Mouse (Mus musculus) heart, embryonic 15.5 days (tissue): ENCODE measurements around the gene Chrna3. TPM values are rescaled to one million over a fixed set of nuclear protein-coding genes. Genes with fewer than 3 reads are reported as not detected.
A peak's percentile ranks its signal among the peaks of the same experiment; 100 is the strongest.

Experiments
- ATAC-seq: fragments of 200-750 bp; cut with Nextera tagmentation; replicated peaks from 2 replicates; pipeline ENCODE4 v1.8.0; 2017; ENCODE audit warnings: low read depth, moderate TSS enrichment; ENCODE audit not compliant: insufficient number of reproducible peaks, insufficient read depth, low FRiP score
- H3K27ac ChIP-seq: fragments of 300-500 bp; sonication (generic); 2 replicates; pipeline ENCODE4 v1.5.1; 2015; ENCODE audit warnings: mild to moderate bottlenecking, inconsistent platforms
- H3K27me3 ChIP-seq: fragments of 300-500 bp; sonication (generic); 2 replicates; pipeline ENCODE4 v1.6.1; 2015; ENCODE audit warnings: inconsistent platforms
- H3K36me3 ChIP-seq: fragments of 300-500 bp; sonication (generic); 2 replicates; pipeline ENCODE4 v1.6.1; 2015; ENCODE audit warnings: mild to moderate bottlenecking, inconsistent platforms
- H3K4me1 ChIP-seq: fragments of 300-500 bp; sonication (generic); replicated peaks from 2 replicates; pipeline ENCODE4 v1.6.1; 2015; ENCODE audit warnings: inconsistent platforms
- H3K4me2 ChIP-seq: fragments of 300-500 bp; sonication (generic); 2 replicates; pipeline ENCODE4 v1.6.1; 2015; ENCODE audit warnings: inconsistent platforms, mild to moderate bottlenecking, moderate library complexity
- H3K4me3 ChIP-seq: fragments of 300-500 bp; sonication (generic); 2 replicates; pipeline ENCODE4 v1.5.1; 2015; ENCODE audit warnings: mild to moderate bottlenecking, inconsistent platforms
- H3K9ac ChIP-seq: fragments of 300-500 bp; sonication (generic); 2 replicates; pipeline ENCODE4 v1.6.1; 2015; ENCODE audit warnings: mild to moderate bottlenecking, inconsistent platforms
- H3K9me3 ChIP-seq: fragments of 300-500 bp; sonication (generic); replicated peaks from 2 replicates; pipeline ENCODE4 v1.6.1; 2016; ENCODE audit warnings: inconsistent platforms
- WGBS: fragments of 180-500 bp; shearing (Covaris S2); methylation state at CpG from one replicate; pipeline ENCODE4 v1.1.7; 2015; ENCODE audit warnings: mixed read lengths; 5-methylcytosine and 5-hydroxymethylcytosine counted together
- polyA plus RNA-seq: library from polyadenylated mRNA; unstranded; fragments of >200 nt; fragmentation: Nextera tagmentation; extraction: Ambion mirVana; gene quantifications from 2 replicates; pipeline ENCODE4 v1.2.1, GENCODE M21; 2015

Gene Chrna3
- polyA plus RNA-seq, result 0.05 and 1.1 TPM in 2 replicates

DNA sequence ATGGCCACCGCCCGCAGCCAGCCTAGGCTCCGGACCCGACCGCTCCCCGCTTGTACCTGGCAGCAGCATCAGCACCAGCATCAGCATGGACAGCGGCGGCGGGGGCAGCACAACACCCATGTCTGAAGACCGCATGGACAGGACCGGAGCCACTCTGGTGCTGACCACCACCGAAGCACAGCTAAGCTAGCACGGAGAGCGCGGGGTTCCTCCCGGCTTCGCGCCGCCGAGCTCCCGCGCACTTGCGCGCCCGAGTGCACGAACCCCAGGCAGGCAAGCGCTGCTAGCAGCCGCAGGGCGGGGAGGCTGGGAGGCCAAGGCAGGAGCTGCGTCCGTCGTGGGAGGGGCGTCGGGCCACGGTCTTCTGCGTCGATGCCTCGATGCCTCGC lies at the start of gene Chrna3:
TSS of gene Chrna3 (minus strand) at position 288 of the 389 bp plus-strand sequence.
- H3K9me3 ChIP-seq, result no peaks in the 10 kb centered on the region
- ATAC-seq, result 0 out of 2 replicates have a peak, but pooled peaks have one; percentile 36
- H3K27ac ChIP-seq, result no peak within 1 kb of the TSS
- peaks cover 9% of the 10 kb centered on the region for H3K4me1 ChIP-seq
- peak within 1 kb of the TSS; percentile 55 for H3K4me2 ChIP-seq
- peak within 1 kb of the TSS; percentile 33 for H3K4me3 ChIP-seq
- peaks cover 54% of the 10 kb centered on the region for H3K27me3 ChIP-seq
- 3% methylated on average over 39 of the region's 39 CpGs for WGBS
- H3K36me3 ChIP-seq, result no peaks in the 10 kb centered on the region
- H3K9ac ChIP-seq, result no peak within 1 kb of the TSS

DNA sequence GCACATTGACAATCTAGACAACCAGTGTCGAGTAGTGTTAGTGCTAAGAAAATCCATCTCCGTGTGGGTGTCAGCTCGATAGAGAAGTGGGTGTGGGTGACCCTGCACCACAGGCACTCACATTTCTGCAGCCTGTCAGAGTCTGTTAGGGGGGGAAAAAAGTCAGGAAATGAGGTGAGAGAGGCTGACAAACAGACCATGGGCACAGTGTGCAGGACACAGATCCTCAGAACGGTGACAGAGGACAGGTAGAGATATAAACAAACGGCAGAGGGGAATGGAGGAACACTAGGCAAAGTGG lies 41.6 kb upstream of the Chrna3 start:
- Histone ChIP-seq H3K36me3 (no peaks in the 10 kb centered on the region), H3K9ac (no peak overlapping the region), H3K27ac (no peak overlapping the region), H3K4me1 (peaks cover 7% of the 10 kb centered on the region), H3K4me3 (no peak overlapping the region), H3K27me3 (no peaks in the 10 kb centered on the region), H3K9me3 (no peaks in the 10 kb centered on the region), H3K4me2 (peak overlapping the region; percentile 23; the same call in 1 of the 2 replicates)
- no peak for ATAC-seq
- 11% methylated on average over 5 of the region's 5 CpGs for WGBS

DNA sequence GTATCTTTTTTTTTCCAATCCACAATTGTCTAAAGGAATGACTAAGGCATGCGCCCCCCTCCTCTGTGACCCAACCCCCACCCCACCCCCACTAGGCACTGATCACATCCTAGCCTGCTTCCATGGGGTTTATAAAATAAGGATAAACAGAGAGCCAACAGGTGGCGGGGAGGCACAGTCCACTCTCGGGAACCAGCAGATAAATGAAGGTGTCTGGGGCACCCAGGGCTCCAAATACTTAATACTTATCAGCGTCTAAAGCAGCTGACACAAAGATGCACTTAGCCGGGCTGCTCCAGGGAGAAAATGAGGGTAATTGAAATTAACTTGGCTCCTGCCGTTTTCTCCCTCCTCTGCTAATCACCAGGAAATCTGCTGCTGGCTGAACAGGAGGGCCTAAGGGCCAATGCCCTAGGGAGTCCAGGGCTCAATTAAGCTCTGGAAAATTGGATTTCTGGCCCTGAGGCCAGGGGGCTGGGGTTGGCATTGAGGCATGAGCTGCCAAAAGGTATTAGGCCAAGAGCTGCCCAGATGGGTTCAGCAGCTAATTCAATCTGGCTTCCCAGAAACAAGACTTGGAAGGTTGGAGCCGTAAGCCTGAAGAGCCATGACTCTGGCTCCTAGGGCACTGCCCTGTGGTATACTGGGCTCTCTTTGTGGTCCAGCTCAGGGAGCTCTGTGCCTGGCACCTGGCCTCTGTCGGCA lies 41.0 kb upstream of the Chrna3 start:
- H3K4me3 ChIP-seq, result no peak overlapping the region
- H3K9ac ChIP-seq, result no peak overlapping the region
- no peaks in the 10 kb centered on the region for H3K9me3 ChIP-seq
- no peaks in the 10 kb centered on the region for H3K27me3 ChIP-seq
- peaks cover 7% of the 10 kb centered on the region for H3K4me1 ChIP-seq
- no peak overlapping the region for H3K27ac ChIP-seq
- no peak; the same call in 1 of the 2 replicates for ATAC-seq
- peak overlapping the region; percentile 23; the same call in 1 of the 2 replicates for H3K4me2 ChIP-seq
- 22% methylated on average over 8 of the region's 8 CpGs for WGBS
- H3K36me3 ChIP-seq, result no peaks in the 10 kb centered on the region

DNA sequence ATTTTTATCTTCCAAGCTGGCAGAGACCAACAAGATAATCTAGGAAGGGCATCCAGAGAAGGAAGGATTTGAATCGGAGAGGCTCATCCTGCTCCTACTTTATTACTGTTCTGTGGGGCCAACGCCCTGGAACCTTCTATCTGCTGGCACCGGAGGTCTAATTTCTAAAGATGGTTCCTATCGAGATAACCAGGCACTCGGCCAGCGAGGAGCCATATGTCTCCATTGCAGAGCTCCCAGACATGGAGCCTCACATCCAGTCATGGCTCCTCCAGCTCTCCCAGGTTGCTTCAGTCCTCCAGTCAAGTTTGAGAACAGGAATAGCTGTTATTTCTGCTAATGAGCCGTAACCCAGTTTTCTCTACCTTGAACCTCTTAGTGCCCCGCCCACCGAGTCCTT lies 38.9 kb upstream of the Chrna3 start:
- H3K9ac ChIP-seq, result no peak overlapping the region
- WGBS, result 76% methylated on average over 9 of the region's 9 CpGs
- no peak overlapping the region for H3K27ac ChIP-seq
- ATAC-seq, result no peak
- H3K4me3 ChIP-seq, result no peak overlapping the region
- H3K4me1 ChIP-seq, result peaks cover 7% of the 10 kb centered on the region
- H3K4me2 ChIP-seq, result no peak overlapping the region
- no peaks in the 10 kb centered on the region for H3K36me3 ChIP-seq
- no peaks in the 10 kb centered on the region for H3K27me3 ChIP-seq
- H3K9me3 ChIP-seq, result no peaks in the 10 kb centered on the region

DNA sequence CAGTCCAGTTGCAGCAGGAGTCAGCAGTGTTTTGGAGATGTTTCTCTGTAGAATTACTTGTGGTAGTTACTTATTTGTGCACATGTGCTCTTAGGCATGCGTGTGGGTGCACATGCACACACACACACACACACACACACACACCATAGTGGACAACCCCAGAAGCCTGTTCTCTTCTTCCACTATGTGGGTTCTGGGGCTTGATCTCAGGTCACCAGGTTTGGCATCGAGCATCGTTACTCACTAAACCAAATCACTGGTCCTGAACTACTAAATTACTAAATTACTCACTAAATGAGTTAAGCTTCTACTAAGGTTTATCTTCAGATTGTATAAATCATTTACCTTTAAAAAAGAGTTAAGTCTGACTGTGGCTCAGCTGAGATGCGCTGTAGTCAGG lies 31.7 kb upstream of the Chrna3 start:
- no peaks in the 10 kb centered on the region for H3K9me3 ChIP-seq
- no peak for ATAC-seq
- no peak overlapping the region for H3K27ac ChIP-seq
- no peak overlapping the region for H3K4me3 ChIP-seq
- WGBS, result 91% methylated on average over 4 of the region's 4 CpGs
- H3K4me2 ChIP-seq, result no peak overlapping the region
- no peaks in the 10 kb centered on the region for H3K27me3 ChIP-seq
- no peaks in the 10 kb centered on the region for H3K36me3 ChIP-seq
- H3K4me1 ChIP-seq, result no peaks in the 10 kb centered on the region
- no peak overlapping the region for H3K9ac ChIP-seq

DNA sequence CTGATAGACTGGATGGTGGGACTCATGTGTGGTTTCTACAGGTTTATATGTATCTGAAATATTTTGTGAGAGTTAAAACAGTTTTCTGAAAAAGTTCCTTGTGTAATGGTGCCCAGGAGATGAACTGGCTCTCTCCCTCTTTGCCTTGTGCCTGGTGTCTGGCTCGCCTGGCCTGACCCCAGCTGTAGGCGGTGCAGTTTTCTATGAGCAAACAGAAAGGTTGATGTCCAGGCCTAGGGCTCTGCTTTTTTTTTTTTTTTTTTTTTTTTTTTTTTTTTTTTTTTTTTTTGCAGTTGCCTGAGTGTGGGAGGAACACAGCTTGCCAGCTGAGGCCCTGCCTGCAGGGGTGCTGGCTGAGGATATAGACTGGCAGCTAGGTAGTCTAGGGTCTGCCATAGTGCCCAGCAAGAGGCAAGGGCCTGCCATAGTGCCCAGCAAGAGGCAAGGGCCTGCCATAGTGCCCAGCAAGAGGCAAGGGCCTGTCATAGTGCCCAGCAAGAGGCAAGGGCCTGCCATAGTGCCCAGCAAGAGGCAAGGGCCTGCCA lies 29.1 kb upstream of the Chrna3 start:
- H3K4me3 ChIP-seq, result no peak overlapping the region
- WGBS, result 84% methylated on average over 2 of the region's 2 CpGs
- no peaks in the 10 kb centered on the region for H3K36me3 ChIP-seq
- no peaks in the 10 kb centered on the region for H3K9me3 ChIP-seq
- no peak overlapping the region for H3K4me2 ChIP-seq
- no peak for ATAC-seq
- no peak overlapping the region for H3K9ac ChIP-seq
- no peaks in the 10 kb centered on the region for H3K4me1 ChIP-seq
- no peak overlapping the region for H3K27ac ChIP-seq
- no peaks in the 10 kb centered on the region for H3K27me3 ChIP-seq

DNA sequence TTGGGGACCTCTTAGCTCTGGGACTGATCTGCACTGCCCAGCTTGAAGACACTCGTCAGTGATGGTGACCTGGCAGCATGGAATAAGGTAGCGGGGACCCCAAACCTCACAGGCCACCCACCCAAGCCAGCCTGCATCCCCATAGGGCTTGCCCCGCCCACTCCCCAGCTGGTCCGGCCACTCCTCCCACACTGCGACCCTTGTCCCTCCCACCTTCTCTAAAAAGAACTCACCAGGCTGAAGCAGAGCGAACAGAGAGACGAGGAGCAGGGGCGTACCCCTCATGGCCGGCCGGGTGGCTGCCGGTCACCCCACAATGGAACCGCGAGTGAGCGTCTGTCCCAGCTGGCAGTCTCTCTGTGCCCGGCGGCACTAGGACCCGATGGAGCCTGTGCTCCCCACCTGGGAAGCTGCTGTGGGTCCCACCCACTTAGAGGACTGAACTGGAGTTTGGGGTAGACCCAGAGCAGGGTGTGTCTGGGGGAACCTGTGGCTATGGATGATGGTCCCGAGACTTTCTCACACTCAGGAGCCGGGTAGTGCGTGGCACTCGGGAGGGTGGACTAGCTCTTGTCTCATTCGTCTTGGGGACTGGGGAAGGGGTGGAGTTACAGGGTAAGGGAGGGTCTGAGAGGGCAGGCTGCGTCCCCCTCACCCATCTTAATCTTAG lies 22.0 kb upstream of the Chrna3 start, which contains the start of gene Chrnb4:
TSS of gene Chrnb4 (minus strand) at position 569 of the 670 bp plus-strand sequence.
- H3K4me3 ChIP-seq, result peak within 1 kb of the TSS; percentile 55
- H3K27ac ChIP-seq, result no peak within 1 kb of the TSS

DNA sequence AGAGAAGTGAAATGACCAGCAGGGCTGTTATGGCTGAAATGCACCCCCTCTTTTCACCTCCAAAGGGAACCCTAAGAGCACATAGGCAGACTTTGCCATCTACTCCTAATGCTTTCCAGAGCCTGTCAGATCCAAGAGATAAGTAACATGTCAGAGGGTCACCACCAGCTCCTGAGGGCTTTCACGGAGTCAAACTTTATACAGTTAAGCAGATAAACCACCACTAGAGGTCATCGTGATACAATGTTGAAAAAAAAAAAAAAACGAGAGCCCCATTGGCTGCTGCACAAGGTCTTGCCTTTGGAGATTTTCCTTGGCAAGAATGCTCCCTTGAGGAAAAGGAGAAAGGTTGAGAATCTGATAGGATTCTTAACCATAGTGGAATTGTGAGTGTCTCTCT lies 20.4 kb upstream of the Chrna3 start:
- H3K4me2 ChIP-seq, result no peak overlapping the region
- H3K27me3 ChIP-seq, result peaks cover 19% of the 10 kb centered on the region
- no peaks in the 10 kb centered on the region for H3K9me3 ChIP-seq
- no peak overlapping the region for H3K27ac ChIP-seq
- no peaks in the 10 kb centered on the region for H3K36me3 ChIP-seq
- H3K4me1 ChIP-seq, result peaks cover 12% of the 10 kb centered on the region
- WGBS, result 4% methylated on average over 3 of the region's 3 CpGs
- no peak overlapping the region for H3K9ac ChIP-seq
- H3K4me3 ChIP-seq, result no peak overlapping the region
- ATAC-seq, result no peak

More for the DNA sequence above, 22.0 kb upstream of the Chrna3 start, which contains the start of gene Chrnb4:
- peaks cover 19% of the 10 kb centered on the region for H3K27me3 ChIP-seq
- peaks cover 12% of the 10 kb centered on the region for H3K4me1 ChIP-seq
- H3K9me3 ChIP-seq, result no peaks in the 10 kb centered on the region
- no peaks in the 10 kb centered on the region for H3K36me3 ChIP-seq
- peak within 1 kb of the TSS; percentile 87 for H3K4me2 ChIP-seq
- no peak; the same call in 1 of the 2 replicates for ATAC-seq
- under 1% methylated on average over 23 of the region's 23 CpGs for WGBS
- peak within 1 kb of the TSS; percentile 43 for H3K9ac ChIP-seq

DNA sequence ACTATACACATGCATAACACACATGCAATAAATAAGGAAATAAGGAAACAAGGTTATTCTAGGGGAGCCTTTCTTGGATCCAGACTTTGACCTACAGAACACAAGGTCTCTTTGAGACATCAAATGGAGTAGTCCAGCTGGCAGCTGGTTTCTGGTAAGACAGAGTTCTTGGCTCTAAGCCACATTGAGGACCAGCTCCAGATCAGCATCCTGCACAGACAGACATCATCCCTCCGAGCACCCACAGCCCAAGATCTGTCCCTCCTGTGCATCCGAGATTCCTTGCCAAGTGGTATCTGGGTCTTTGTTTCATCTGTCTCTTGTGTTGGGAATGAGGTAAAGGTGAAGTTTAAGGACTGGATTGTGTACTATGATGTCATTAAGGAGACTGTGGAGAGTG lies 18.6 kb upstream of the Chrna3 start:
- Histone ChIP-seq H3K4me2 (no peak overlapping the region), H3K4me1 (peaks cover 12% of the 10 kb centered on the region), H3K27ac (no peak overlapping the region), H3K27me3 (peaks cover 19% of the 10 kb centered on the region), H3K36me3 (no peaks in the 10 kb centered on the region), H3K4me3 (no peak overlapping the region), H3K9ac (no peak overlapping the region), H3K9me3 (no peaks in the 10 kb centered on the region)
- whole genome bisulfite sequencing, result 50% methylated on average over 2 of the region's 2 CpGs
- no peak for ATAC-seq

DNA sequence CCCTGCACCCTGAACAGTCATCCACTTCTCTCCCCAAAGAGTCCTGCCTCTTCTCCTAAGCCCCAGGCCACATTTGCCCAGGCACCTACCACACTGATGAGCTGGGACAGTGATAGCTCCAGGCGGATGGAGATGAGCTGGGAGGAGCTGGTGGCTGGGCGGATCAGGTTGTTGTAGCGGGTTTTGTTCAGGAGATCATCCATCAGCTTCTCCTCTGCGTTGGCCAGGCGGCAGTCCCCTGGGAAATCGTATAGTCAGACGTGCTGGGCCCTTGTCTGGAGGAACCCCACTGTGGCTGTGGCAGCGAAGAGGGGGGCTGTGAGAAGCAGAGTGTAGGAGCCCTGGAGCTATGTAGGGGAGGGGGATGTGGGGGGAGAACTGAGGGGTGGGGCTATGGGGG lies 17.3 kb upstream of the Chrna3 start:
- no peak overlapping the region for H3K4me3 ChIP-seq
- H3K4me2 ChIP-seq, result no peak overlapping the region
- peaks cover 9% of the 10 kb centered on the region for H3K4me1 ChIP-seq
- WGBS, result 21% methylated on average over 8 of the region's 8 CpGs
- no peak overlapping the region for H3K27ac ChIP-seq
- H3K36me3 ChIP-seq, result no peaks in the 10 kb centered on the region
- H3K27me3 ChIP-seq, result peaks cover 19% of the 10 kb centered on the region
- H3K9me3 ChIP-seq, result no peaks in the 10 kb centered on the region
- no peak for ATAC-seq
- no peak overlapping the region for H3K9ac ChIP-seq

DNA sequence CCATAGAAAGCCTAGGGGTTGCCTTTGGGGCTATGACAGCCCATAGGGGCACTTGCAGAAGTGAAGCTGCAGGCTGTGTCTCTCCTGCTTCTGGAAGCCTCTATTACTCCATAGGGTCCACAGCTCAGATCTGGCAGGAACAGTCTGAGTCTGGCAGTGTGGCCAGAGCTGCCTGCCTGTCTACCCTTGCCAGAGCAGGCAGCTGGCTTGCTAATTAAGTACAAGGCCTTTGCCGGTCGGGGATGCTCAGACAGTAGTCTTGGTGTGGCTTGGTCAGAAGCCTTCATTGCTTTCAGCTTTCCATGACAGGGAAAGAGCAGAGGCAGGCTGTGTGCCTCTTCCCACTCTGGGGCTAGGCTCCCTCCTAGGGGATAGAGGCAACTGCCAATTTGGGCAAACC lies 15.0 kb upstream of the Chrna3 start:
- no peak overlapping the region for H3K9ac ChIP-seq
- no peak overlapping the region for H3K27ac ChIP-seq
- H3K4me2 ChIP-seq, result no peak overlapping the region
- H3K4me3 ChIP-seq, result no peak overlapping the region
- no peak for ATAC-seq
- WGBS, result 51% methylated on average over 2 of the region's 2 CpGs
- H3K9me3 ChIP-seq, result no peaks in the 10 kb centered on the region
- 0 out of 2 replicates have a peak, but pooled peaks cover under 1% of the 10 kb centered on the region for H3K27me3 ChIP-seq
- no peaks in the 10 kb centered on the region for H3K36me3 ChIP-seq
- H3K4me1 ChIP-seq, result no peaks in the 10 kb centered on the region
